Mouse (Mus musculus) lung, adult 2 months (tissue): Measurements from ENCODE around the gene Arhgap10.

ENCODE experiments used
- CTCF ChIP-seq: fragments of 200-500 bp; IDR thresholded peaks from 2 replicates; pipeline ENCODE4 v1.5.1; 2011; ENCODE audit warnings: mild to moderate bottlenecking, low read length, control low read depth; ENCODE audit not compliant: insufficient read depth
- POLR2A ChIP-seq: fragments of 200-500 bp; IDR thresholded peaks from 2 replicates; pipeline ENCODE4 v1.6.1; 2011; ENCODE audit warnings: low read depth, mild to moderate bottlenecking, control low read depth, low read length, borderline replicate concordance; ENCODE audit errors: extremely low read depth

- TF ChIP-seq CTCF (no peak), POLR2A (no peak)
Observed at GRCm38 (mm10) chr8:77406444-77406843, 111.3 kb downstream of the Arhgap10 start.
